ENCODE assay signal across 11 mouse cellular contexts in genomic region chr12:36326101-36326521, GRCm38 (mm10).
"Had no signal": no experiment of that assay in that cellular context is flagged by ENCODE, and none has a peak within 500 bp of the region (broad histone marks: within the 10 kb centered on the region; RNA-seq: fewer than 3 reads in every experiment).

No protein-coding gene starts in this region.

- H3K27ac ChIP-seq: left cerebral cortex, adult 2 months; limb, embryonic 10.5 days; liver, embryonic 12.5 days; lung, embryonic 15.5 days had no signal

- H3K4me1 ChIP-seq: limb, embryonic 10.5 days; liver, embryonic 12.5 days; lung, embryonic 15.5 days had no signal

- H3K27me3 ChIP-seq: liver, embryonic 12.5 days; lung, embryonic 15.5 days had no signal

- ATAC-seq: intestine, embryonic 16.5 days; liver, embryonic 12.5 days; midbrain, embryonic 16.5 days had no signal

- DNase-seq: kidney, adult 8-10 months; kidney, postnatal 25 days; lung, postnatal 14 days; right cerebral cortex, postnatal 4 days; thymus, postnatal 36 days had no signal

- H3K4me3 ChIP-seq: left cerebral cortex, adult 2 months; limb, embryonic 10.5 days; liver, embryonic 12.5 days; lung, embryonic 15.5 days had no signal

- H3K36me3 ChIP-seq: limb, embryonic 10.5 days; liver, embryonic 12.5 days; lung, embryonic 15.5 days had no signal
